Mouse (Mus musculus) adrenal gland, adult 8-10 months (tissue): ENCODE data around the gene Atp8a2. TPM values are rescaled to one million over a fixed set of nuclear protein-coding genes. Genes with fewer than 3 reads are reported as not detected.
"Not testable (repeated sequence)": the region's sequence is repeated elsewhere in the genome, so short reads cannot be mapped to it uniquely, and the experiment has no call there.

Experiments used
- DNase-seq: peaks from one replicate; pipeline ENCODE4 v3.0.0; 2022
- total RNA-seq, 4 experiments: library from RNA; stranded (reverse); gene quantifications; 2 replicates each; pipeline ENCODE4 v1.2.4; 2022

The Atp8a2 gene
- total RNA-seq, 4 experiments from 2014 or later: 1.1 to 4.7 (median 2.3) TPM

GRCm38 (mm10) chr14:59641856-59642255 lies 555.1 kb downstream of the Atp8a2 start:
- no peak for DNase-seq

DNA sequence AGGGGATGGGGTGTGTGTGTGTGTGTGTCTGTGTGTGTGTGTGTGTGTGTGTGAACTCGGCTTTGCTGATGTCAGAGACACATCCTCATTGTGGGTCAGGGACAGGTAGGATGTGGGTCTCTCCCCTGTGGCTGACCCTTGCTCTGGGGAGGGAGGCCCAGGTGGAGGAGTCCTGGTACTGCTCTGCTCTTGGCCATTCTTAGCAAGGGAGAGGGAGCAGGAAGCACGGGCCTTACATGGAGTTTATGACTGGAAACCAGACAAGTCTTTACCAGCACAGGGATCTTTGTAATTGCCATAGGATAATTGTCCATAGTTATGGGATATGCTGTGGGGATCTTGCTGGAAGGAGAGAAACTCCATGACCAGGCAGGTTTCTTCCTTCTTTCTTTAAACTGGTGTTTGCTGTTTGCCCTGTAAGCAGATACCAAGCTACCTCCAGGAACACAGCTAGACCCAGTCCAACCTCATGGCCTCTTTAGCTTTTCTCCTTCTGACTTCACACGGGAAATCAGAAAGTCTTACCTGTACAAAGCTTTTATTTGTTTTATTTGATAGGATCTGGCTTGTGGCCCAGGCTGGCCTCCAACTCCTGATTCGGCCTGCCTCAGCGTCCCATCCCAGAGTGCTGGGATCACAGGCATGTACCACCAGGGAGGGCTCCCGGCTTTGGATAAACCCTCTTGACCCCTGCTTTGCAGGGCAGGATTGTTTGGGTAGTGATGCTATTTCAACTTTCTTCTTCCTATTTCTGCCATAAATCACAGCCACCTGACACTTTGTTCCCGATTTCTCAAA lies 557.9 kb downstream of the Atp8a2 start:
- DNase-seq: no peak

- DNase-seq: no peak
These were observed 563.0 kb downstream of the Atp8a2 start for GRCm38 (mm10) chr14:59633988-59634387.

DNA sequence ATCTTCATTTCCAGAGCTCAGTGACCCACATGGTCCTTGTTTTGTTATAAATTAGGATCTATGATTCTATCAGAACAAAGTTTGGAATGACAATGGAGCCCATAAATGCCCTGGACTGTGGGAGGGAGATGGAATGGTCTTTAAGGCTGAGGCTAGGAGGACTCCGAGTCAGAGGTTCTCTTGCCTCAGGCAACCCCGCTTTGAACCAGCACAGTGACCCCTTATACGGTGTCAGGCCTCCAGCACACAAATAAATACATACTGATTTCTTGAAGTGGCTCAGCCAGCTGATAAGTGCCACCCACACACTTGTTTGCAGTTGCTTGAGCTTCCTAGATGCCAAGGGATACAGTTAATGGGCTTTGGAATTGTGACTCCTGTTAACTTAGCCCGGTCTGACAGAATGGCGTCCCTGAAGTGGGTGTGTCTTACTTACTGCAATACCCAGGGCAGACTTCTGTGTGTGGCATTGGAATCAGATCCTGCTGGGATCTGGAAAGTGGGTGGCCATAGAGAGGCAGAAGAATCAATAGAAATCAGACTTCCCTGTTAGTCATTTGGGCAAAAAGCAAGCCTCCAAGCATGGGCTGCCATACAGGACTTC lies 563.6 kb downstream of the Atp8a2 start:
- DNase-seq: no peak

GRCm38 (mm10) chr14:59632067-59632466 lies 564.9 kb downstream of the Atp8a2 start:
- DNase-seq: no peak

DNA sequence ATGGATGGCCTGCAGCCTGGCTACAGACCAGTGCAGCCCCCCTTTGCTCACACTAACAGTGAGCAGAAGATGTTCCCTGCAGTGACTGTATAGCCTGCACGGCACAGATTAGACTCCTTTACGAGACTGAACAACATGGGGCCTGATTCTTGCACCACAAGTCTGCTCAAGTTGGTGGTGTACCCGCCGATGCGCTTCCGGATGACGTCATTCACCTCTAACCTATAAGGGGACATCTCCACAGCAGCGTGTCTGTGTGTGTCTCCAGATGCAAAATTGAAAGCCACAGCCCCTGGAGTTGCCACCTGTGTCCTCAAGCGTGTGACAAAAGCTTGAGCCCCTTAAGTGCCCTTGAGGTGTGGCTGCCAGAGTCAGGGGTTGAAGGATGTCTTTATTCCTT lies 566.9 kb downstream of the Atp8a2 start:
- no peak for DNase-seq

DNA sequence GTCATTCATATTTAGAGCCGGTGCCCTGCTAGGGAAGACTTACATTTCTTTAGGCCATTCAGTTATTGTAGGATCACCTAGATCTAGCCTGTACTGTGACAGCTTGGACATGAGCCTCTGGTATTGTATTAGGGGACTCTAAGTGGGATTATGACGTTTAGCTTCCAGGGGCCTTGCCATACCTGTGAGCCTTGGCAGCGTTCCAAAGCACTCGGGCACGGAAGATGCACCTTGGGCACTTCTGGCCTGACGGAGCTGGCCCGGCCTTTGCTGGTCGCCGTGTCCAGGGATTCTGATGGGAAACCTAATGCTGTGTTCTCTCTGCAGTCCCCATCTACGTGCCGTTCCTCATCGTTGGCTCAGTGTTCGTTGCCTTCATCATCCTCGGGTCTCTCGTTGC lies 567.7 kb downstream of the Atp8a2 start:
- no peak for DNase-seq

- DNase-seq: no peak
These were observed 569.2 kb downstream of the Atp8a2 start for GRCm38 (mm10) chr14:59627823-59628222.

DNA sequence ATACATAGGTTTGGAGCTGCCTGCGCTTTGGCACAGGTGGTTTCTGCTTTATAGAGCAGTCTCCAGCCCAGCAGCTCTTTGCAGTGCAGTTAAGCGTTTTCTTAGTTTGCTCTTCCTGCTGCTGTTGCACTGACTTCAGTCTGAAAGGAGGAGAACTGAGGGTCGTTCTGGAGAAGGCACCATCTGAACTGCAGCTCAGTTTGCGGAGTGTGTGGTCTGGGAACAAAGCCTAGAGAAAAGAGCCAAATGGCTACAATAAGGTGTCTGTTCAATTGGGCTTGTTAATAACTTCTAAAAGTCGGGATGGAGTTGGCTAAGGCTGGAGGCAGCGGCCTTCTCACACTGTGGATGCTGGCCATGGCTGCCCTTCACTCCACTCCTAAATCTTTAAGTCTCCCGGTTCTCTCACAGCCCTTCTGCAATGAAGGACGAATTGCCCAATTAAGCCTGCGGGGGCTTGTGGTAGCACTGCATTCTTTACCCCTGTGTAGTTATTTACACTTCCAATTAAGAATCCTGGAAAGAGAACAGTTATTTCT lies 569.8 kb downstream of the Atp8a2 start:
- DNase-seq: no peak

DNA sequence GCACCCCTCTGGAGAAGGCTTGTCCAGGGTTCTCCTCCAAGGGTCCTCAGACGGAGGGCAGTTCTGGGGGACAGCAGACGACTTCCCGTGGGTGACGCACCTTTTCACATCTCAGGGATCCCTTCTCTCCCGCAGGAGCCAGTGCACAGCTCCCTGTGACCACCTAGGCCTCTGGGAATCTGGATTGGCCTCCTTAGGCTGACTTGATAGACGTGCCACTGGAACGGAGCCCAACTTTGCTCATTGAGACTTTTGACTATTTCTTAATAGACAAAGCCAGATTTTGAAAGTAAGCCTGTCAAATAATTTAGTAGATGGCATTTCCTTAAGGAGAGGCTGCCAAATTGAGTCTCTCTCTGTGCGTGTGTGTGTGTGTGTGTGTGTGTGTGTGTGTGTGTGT lies 570.3 kb downstream of the Atp8a2 start:
- DNase-seq: no peak

DNA sequence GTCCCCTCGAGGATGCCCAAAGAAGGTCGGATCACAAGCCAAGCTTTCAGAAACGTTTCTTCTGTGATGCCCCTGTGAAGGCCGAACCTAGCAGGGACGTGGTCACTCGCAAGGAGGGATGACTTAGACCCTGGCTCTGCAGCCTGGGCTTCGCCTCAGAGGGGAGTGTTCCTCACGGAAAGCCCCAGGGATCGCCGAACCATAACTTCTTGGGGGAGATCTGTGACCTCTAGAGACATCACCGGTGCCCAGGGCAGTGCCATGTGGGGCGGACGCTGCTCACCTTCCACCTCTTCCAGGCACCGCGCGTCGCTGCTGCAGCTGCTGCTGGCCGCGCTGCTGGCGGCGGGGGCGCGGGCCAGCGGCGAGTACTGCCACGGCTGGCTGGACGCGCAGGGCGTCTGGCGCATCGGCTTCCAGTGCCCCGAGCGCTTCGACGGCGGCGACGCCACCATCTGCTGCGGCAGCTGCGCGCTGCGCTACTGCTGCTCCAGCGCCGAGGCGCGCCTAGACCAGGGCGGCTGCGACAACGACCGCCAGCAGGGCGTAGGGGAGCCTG lies 571.1 kb downstream of the Atp8a2 start:
- peak; percentile 8 for DNase-seq

DNA sequence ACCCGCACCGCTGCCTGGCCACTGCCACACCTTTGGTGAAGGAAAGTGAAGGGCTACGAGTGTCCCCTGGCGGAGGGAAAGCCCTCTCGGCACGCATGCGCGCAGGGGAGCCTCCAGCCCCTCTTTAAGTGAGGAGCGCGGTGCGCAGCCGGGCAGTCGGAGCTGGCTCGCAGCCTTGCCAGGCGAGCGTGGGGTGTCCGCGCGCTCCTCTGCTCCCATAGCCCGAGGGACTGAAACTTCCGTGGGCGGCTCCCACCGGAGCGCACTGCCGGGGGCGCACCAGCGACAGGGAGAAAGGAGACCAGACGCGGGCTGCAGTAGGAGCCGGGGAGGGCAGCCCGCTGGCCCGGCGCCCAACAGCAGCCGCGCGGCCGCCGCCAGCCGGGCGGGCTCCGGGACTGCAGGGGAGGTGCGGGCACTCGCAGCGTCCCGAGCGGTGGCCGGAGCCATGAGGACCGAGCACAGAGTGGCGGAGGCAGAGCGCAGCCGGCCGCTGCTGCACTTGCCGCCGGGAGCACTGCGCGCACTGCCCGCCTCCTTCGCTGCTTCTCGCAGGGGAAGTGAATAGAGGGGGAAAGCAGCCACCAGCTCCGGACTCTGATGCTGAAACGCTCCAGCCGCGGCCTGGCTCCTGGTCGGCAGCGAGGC lies 571.7 kb downstream of the Atp8a2 start, which contains the start of gene Shisa2:
Gene Shisa2 (plus strand): TSS at position 151 of the 648 bp plus-strand sequence.
- peak; percentile 58 for DNase-seq

GRCm38 (mm10) chr14:59624326-59624885 lies 572.6 kb downstream of the Atp8a2 start:
- DNase-seq: no peak

- no peak for DNase-seq
These were observed 580.2 kb downstream of the Atp8a2 start for GRCm38 (mm10) chr14:59616802-59617201.

DNA sequence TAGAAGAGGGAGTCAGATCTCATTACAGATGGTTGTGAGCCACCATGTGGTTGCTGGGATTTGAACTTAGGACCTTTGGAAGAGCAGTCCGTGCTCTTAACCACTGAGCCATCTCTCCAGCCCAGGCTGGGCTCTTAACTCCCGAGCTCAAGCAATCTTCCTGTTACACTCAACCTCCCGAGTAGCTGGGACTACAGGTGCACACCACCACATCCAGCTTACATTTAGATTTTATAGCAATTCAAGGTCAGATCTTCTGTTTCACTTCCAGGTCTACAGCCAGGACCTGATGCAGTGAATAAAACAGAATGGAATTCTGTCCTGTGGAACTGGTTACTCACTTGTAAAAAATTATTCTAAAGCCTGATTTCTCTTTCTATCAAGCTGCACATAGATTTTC lies 582.8 kb downstream of the Atp8a2 start:
- not testable (repeated sequence) for DNase-seq

DNA sequence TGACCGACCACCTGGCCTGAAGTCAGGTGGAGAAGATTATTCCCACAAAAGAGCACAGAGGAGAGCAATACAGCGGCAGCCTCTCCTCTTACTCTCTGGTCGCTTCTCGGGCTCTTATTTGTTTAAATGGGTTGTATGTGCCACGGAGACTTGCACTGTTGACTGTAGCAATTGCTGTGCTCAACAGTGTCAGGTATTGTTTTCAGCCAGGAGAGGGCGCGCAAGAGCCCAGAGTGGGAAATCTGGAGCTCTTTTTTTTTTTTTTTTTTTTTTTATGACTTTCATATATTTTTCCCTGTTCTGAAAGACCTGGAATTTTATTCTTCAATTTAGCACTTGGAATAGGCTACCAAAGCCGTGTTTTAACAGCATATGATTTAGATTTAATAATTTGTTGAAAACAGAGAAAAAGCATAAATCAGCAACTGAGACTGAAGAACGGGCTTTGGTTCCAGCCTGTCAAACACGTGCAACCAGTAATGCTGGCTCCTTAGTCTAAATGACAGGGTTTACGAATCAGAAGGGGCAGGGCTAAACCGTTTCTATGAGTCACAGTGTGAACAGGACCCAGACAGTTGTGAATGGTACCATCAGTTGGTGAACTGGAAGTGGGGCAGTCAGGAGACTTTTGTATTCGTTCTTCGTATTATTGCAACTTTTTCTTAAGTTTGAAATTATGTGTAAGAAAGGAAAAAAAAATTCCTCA lies 583.9 kb downstream of the Atp8a2 start:
- peak; percentile 28 for DNase-seq

DNA sequence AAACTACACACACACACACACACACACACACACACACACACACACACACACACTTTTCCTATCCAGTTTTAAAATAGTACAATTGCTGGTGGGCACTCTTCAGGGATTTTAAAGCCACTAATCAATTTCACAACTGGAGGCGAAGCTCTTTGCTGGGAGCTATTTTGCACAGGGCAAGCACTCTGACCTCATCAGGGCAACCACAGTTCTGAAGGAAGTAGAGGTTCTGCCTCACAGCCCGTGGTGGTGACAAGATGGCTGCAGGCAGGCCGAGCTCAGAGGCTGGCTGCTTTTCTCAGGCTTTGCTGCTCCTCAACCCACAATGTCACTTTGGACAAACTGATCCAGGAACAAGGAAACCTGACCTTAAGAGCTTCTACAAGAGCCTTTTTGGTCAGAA lies 590.0 kb downstream of the Atp8a2 start:
- no peak for DNase-seq

DNA sequence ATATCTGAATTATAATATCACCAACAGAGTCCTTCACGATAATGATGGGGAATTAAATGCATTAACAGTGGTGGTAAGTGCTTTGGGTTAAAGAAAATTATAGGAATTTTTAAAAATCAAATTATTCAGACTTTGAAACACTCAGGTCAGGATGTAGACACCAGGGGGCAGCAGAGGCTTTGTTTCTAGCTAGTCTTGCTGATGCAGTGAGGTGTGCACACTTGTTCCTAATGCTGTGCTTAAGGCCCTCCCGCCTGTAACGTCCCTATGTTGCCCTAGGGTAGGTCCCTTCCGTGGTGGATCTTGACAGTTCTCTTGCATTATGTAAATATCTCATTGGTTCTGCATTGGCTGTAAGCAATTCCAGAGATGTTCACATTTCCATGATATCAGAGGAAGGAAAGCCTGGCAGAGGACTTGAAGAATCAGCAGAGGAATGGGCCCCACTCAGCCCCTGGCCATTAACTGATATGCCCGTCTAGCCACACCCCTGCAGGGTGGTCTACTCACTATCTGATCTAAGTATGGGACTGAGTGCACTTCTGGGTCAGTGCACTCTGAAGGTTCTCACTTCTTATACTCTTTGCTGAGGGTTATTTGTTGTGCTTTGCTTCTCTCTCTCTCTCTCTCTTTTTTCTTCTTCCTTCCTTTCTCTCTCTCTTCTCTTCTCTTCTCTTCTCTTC lies 591.2 kb downstream of the Atp8a2 start:
- peak; percentile 27 for DNase-seq

- no peak for DNase-seq
These were observed 592.9 kb downstream of the Atp8a2 start for GRCm38 (mm10) chr14:59604002-59604645.

DNA sequence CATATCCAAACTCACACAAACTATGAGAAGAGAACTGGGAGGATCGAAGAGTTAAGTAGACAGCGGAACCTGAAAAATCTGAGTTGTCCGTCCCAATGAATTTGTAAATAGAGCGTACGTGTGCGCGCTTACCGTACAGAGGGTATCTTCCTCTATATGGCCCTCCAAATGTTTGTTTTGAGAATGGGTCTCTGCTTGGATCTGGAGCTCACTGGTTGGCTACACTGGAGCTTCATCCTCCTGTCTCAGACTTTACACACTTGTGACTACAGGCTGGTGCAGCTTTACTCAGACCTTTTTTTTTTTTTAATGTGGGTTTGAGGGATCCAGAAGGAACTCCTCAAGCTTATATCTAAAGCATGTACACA lies 598.7 kb downstream of the Atp8a2 start:
- DNase-seq: no peak
